Mouse (Mus musculus): ENCODE data around the gene Filip1l. TPM values are rescaled to one million over a fixed set of nuclear protein-coding genes. Genes with fewer than 3 reads are reported as not detected.

The Filip1l gene
- polyA plus RNA-seq, 1 experiment from 2014 or later = 35.3 TPM

DNA sequence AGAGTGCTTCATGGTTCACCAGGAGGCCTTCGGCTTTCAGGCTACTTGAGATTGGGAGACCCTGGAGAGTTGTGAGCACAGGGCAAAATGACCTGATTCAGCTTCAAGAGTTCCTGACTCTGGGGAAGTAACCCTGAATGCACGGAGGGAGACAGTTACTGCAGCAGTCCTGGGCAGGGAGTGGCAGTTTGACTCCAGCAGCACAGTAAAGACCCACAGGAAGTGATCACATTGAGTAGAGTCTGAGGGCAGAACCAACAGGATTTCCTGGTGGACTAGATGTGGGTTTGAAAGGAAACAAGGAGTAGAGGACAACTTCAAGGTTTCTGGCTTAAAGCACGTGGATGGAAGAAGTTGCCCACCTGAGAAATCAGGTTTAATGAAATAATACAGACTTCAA lies 81.7 kb downstream of the Filip1l start:
- Histone ChIP-seq H3K27ac (replicated peaks) (no peak overlapping the region), H3K4me2 (replicated peaks; ENCODE audit: low read depth) (no peak overlapping the region), H3K4me1 (replicated peaks; ENCODE audit: control insufficient read depth, insufficient read depth) (no peaks in the 10 kb centered on the region; the same call in 1 of the 2 replicates), H3K36me3 (ENCODE audit: control insufficient read depth, insufficient read depth, low read length) (no peaks in the 10 kb centered on the region), H3K9ac (ENCODE audit: low read length) (no peak overlapping the region), H3K9me3 (ENCODE audit: control insufficient read depth, low read length) (no peaks in the 10 kb centered on the region), H3K4me3 (ENCODE audit: low read depth, low read length) (no peak overlapping the region), H3K27me3 (ENCODE audit: control insufficient read depth, insufficient read depth, low read length) (no peaks in the 10 kb centered on the region)
- ATAC-seq (ENCODE audit: low FRiP score, low TSS enrichment) (no peak), DNase-seq (ENCODE audit: low spot score) (no peak)
- TF ChIP-seq CTCF (IDR thresholded peaks at IDR 0.05; ENCODE audit: low read depth) = no peak
- no peak for TF ChIP-seq EP300 (optimal IDR thresholded peaks at IDR 0.05)
- WGBS = 79% methylated on average over 3 of the region's 3 CpGs

DNA sequence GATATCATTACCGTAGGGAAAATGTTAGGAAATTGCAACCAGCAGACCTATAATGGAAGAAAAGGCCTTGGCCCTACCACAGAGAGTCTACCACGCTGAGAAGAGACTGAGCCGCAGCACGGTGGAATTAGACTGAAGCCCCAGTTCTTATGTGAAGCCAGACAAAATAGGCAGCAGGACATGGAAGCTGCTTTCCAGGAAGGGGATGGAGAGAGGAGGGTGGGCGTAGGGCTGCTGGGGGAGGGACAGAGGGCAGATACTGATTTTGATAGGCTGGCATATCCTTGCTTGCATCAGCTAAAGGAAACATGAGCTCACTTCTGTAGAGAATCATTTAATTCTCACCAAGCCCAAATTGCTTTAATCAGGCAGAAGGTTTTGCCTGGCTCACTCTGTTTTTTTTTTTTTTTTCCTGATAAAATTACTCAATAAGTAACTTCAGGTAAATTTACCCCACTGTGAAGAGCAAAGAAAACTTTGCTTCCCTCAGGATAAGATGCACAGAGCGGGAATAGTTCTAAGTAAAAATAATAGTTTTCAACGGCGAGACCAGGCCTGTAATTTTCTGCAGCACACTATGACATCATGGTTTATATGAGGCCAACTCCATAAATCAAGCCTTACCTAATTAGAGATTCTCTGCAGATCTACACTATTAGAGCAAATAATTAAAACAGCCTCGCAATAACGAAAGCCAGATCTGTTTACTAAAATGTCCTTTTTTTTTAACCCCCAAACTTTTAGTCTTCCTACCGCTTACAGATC lies 84.8 kb downstream of the Filip1l start:
- ATAC-seq (ENCODE audit: low FRiP score, low TSS enrichment) (peak; percentile 31; the same call in 1 of the 2 replicates), DNase-seq (ENCODE audit: low spot score) (no peak)
- Histone ChIP-seq H3K4me1 (replicated peaks; ENCODE audit: control insufficient read depth, insufficient read depth) (no peaks in the 10 kb centered on the region; the same call in 1 of the 2 replicates), H3K4me3 (ENCODE audit: low read depth, low read length) (no peak overlapping the region), H3K27me3 (ENCODE audit: control insufficient read depth, insufficient read depth, low read length) (no peaks in the 10 kb centered on the region), H3K4me2 (replicated peaks; ENCODE audit: low read depth) (no peak overlapping the region), H3K9ac (ENCODE audit: low read length) (no peak overlapping the region), H3K9me3 (ENCODE audit: control insufficient read depth, low read length) (no peaks in the 10 kb centered on the region), H3K36me3 (ENCODE audit: control insufficient read depth, insufficient read depth, low read length) (no peaks in the 10 kb centered on the region), H3K27ac (replicated peaks) (peak overlapping the region; percentile 35; the same call in 1 of the 2 replicates)
- WGBS = 48% methylated on average over 11 of the region's 11 CpGs
- TF ChIP-seq EP300 (optimal IDR thresholded peaks at IDR 0.05) = no peak
- no peak for TF ChIP-seq CTCF (IDR thresholded peaks at IDR 0.05; ENCODE audit: low read depth)

DNA sequence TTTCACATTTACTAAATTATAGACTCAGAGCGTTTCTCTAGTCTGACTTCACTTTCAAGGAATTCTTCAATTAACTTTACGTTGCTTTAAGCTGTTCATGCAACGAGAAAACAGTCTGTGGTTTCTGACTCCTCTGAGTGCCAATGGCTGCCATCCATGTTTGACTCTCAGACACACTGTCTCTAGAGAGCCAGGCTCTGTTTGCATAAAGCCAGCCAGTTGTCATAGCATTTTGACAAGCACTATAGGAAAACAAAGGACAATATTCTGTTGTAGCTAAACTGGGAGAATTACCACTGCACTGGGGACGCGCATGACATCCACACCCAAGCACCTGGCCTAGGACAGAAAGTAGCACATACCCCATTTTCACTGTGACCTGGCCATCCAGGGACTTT lies 85.4 kb downstream of the Filip1l start:
- H3K9me3 ChIP-seq (ENCODE audit: control insufficient read depth, low read length) = no peaks in the 10 kb centered on the region
- ATAC-seq (ENCODE audit: low FRiP score, low TSS enrichment) (no peak), DNase-seq (ENCODE audit: low spot score) (no peak)
- H3K4me1 ChIP-seq (replicated peaks; ENCODE audit: control insufficient read depth, insufficient read depth) = no peaks in the 10 kb centered on the region; the same call in 1 of the 2 replicates
- TF ChIP-seq EP300 (optimal IDR thresholded peaks at IDR 0.05) = no peak
- TF ChIP-seq CTCF (IDR thresholded peaks at IDR 0.05; ENCODE audit: low read depth) = no peak
- no peak overlapping the region for H3K4me3 ChIP-seq (ENCODE audit: low read depth, low read length)
- 50% methylated on average over 5 of the region's 5 CpGs for WGBS
- no peaks in the 10 kb centered on the region for H3K27me3 ChIP-seq (ENCODE audit: control insufficient read depth, insufficient read depth, low read length)
- no peak overlapping the region for H3K9ac ChIP-seq (ENCODE audit: low read length)
- no peaks in the 10 kb centered on the region for H3K36me3 ChIP-seq (ENCODE audit: control insufficient read depth, insufficient read depth, low read length)
- peak overlapping the region; percentile 63; the same call in 1 of the 2 replicates for H3K27ac ChIP-seq (replicated peaks)
- H3K4me2 ChIP-seq (replicated peaks; ENCODE audit: low read depth) = no peak overlapping the region

DNA sequence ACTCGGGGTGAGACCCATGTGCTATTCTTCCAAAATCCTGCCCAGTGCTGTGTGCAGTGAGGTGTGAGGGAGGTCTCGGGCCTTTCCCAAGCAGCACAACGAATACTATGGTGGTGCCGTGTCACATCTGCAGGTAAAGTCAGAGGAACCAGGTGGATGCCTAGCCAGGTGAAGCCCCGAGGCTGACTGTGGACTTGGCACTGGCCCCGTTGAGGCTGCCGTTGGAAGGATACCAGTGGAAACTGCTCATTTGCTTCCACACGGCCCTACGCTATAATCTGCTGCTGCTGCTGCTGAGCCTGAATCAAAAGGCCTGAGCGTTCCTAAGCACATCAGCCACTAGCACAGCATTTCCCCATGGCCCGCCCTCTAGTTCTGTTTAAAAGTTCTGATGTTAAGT lies 86.3 kb downstream of the Filip1l start:
- H3K4me1 ChIP-seq (replicated peaks; ENCODE audit: control insufficient read depth, insufficient read depth) = no peaks in the 10 kb centered on the region; the same call in 1 of the 2 replicates
- DNase-seq (ENCODE audit: low spot score) (no peak), ATAC-seq (ENCODE audit: low FRiP score, low TSS enrichment) (no peak)
- TF ChIP-seq EP300 (optimal IDR thresholded peaks at IDR 0.05) (no peak), CTCF (IDR thresholded peaks at IDR 0.05; ENCODE audit: low read depth) (no peak)
- H3K9ac ChIP-seq (ENCODE audit: low read length) = no peak overlapping the region
- H3K36me3 ChIP-seq (ENCODE audit: control insufficient read depth, insufficient read depth, low read length) = no peaks in the 10 kb centered on the region
- WGBS = 69% methylated on average over 11 of the region's 11 CpGs
- H3K4me3 ChIP-seq (ENCODE audit: low read depth, low read length) = no peak overlapping the region
- no peaks in the 10 kb centered on the region for H3K9me3 ChIP-seq (ENCODE audit: control insufficient read depth, low read length)
- peak overlapping the region; percentile 46 for H3K27ac ChIP-seq (replicated peaks)
- no peaks in the 10 kb centered on the region for H3K27me3 ChIP-seq (ENCODE audit: control insufficient read depth, insufficient read depth, low read length)
- no peak overlapping the region for H3K4me2 ChIP-seq (replicated peaks; ENCODE audit: low read depth)

DNA sequence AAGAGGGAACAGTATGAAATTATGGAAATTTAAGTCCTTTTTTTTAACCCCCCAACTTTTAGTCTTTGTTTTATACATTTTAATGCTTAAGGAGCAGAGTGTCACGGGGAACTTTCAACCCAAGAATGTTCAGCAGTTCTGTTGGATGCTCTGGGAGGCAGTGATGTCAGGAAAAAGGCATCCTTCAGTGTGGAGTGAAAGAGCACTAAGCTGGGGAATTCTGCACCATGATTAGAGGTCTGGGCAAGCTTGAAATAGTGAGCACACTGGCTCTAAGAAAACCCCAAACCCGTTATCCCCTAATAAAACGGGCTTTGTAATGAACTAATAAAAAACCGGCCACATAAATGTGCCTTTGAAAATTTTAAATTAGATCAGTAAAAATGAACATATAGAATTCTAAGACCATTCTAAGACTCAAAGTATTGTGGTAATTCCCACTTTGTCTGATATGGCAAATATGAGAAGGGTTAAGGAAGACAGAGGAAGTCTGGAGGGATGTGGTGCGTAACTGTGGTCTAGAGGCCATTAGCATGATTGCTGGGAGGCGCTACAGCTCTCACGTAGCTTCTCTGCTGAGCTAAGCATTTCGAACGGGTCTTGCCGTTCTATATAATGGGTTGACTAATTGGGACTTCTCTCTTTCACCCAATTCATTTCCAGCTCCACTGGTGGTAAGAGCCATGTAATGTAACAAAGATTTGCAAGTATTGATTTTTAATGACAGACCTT lies 88.0 kb downstream of the Filip1l start:
- ATAC-seq (ENCODE audit: low FRiP score, low TSS enrichment) (no peak), DNase-seq (ENCODE audit: low spot score) (no peak)
- Histone ChIP-seq H3K4me2 (replicated peaks; ENCODE audit: low read depth) (no peak overlapping the region), H3K27ac (replicated peaks) (no peak overlapping the region), H3K4me3 (ENCODE audit: low read depth, low read length) (no peak overlapping the region), H3K27me3 (ENCODE audit: control insufficient read depth, insufficient read depth, low read length) (no peaks in the 10 kb centered on the region), H3K9ac (ENCODE audit: low read length) (no peak overlapping the region), H3K36me3 (ENCODE audit: control insufficient read depth, insufficient read depth, low read length) (no peaks in the 10 kb centered on the region), H3K4me1 (replicated peaks; ENCODE audit: control insufficient read depth, insufficient read depth) (no peaks in the 10 kb centered on the region; the same call in 1 of the 2 replicates), H3K9me3 (ENCODE audit: control insufficient read depth, low read length) (no peaks in the 10 kb centered on the region)
- no peak for TF ChIP-seq EP300 (optimal IDR thresholded peaks at IDR 0.05)
- WGBS = 83% methylated on average over 10 of the region's 10 CpGs
